ENCODE assay signal across 15 mouse cellular contexts in the genomic region with DNA sequence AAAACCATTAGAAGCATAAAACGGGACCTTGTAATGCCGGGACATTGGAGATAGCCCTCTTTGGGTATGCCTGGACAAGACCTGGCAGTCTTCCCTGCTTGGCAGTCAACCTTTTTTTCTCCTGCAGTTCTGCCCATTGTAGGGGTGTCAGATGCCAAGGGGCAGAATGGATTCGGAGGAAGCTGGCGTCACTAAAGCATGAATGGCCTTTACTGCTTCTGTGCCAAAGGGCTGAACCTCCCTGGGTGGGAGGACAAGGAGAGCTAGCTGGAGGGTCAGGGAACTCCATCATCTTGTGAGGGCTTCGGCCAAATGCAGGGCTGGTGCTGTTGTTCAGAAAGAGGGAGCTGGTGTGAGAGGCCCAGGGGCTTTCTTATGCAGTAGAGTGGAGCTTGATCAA.
A peak's percentile ranks its signal among the peaks of the same experiment; 100 is the strongest.
DNase-seq lines count a peak whose midpoint lies in the region; ATAC-seq and TF ChIP-seq lines count a peak whose summit lies in the region.
"Had no signal": no experiment of that assay in that cellular context is flagged by ENCODE, and none has a peak within 500 bp of the region (broad histone marks: within the 10 kb centered on the region; RNA-seq: fewer than 3 reads in every experiment).

No protein-coding gene starts in this region.

- DNase-seq in forebrain, postnatal 0 days, result peak; percentile 21
- DNase-seq in left cerebral cortex, postnatal 4 days, result peak; percentile 75
- no peak for DNase-seq in left cerebral cortex, adult 11 months (ENCODE audit: low spot score)
- peak; percentile 53 for DNase-seq in brain, embryonic 14.5 days (ENCODE audit: low read depth)
- DNase-seq in cerebellum, postnatal 10 days, result peak; percentile 69 to 79
- DNase-seq in natural killer cell, adult 2 months (ENCODE audit: low spot score in 2 of 2), result no peak
- no peak for DNase-seq in ovary, postnatal 10 days (ENCODE audit: low spot score)
- DNase-seq: heart, adult 18-20 months; lung, postnatal 36 days had no signal

- H3K4me2 ChIP-seq in forebrain, postnatal 0 days (ENCODE audit: low read depth), result no peak overlapping the region
- H3K4me2 ChIP-seq in forebrain, embryonic 12.5 days, result no peak overlapping the region
- H3K4me2 ChIP-seq: embryonic facial prominence, embryonic 13.5 days; kidney, embryonic 15.5 days; midbrain, embryonic 15.5 days had no signal

- H3K27me3 ChIP-seq in forebrain, postnatal 0 days (ENCODE audit: insufficient read depth, low read length), result no peaks in the 10 kb centered on the region
- peaks cover 18% of the 10 kb centered on the region for H3K27me3 ChIP-seq in forebrain, embryonic 12.5 days
- H3K27me3 ChIP-seq: kidney, embryonic 15.5 days had no signal

- WGBS in forebrain, postnatal 0 days, result 25% methylated on average over 5 of the region's 5 CpGs
- WGBS in forebrain, embryonic 12.5 days, result 38% methylated on average over 5 of the region's 5 CpGs

- 0 out of 2 replicates have a peak, but pooled peaks cover 3% of the 10 kb centered on the region for H3K9me3 ChIP-seq in forebrain, postnatal 0 days (ENCODE audit: low read length)
- H3K9me3 ChIP-seq in forebrain, embryonic 12.5 days, result no peaks in the 10 kb centered on the region
- H3K9me3 ChIP-seq: embryonic facial prominence, embryonic 13.5 days; kidney, embryonic 15.5 days; midbrain, embryonic 15.5 days had no signal

- intact Hi-C loops in left cerebral cortex, postnatal 4 days (cut with DNase I), result no loop called here

- peak; percentile 66 for ATAC-seq in forebrain, postnatal 0 days
- no peak for ATAC-seq in forebrain, embryonic 12.5 days (ENCODE audit: low FRiP score)
- ATAC-seq: inflammation-experienced regulatory T-cells, adult 6 months; midbrain, embryonic 15.5 days; Patski had no signal

- no peak for TF ChIP-seq CTCF in forebrain, postnatal 0 days (IDR thresholded peaks at IDR 0.05; ENCODE audit: low read depth)
- TF ChIP-seq CTCF in brain, embryonic 14.5 days (IDR thresholded peaks at IDR 0.05; ENCODE audit: borderline replicate concordance, extremely low read depth, insufficient read depth, insufficient read length), result no peak

- no peak overlapping the region for H3K4me3 ChIP-seq in forebrain, postnatal 0 days (ENCODE audit: low read depth, low read length)
- no peak overlapping the region for H3K4me3 ChIP-seq in forebrain, embryonic 12.5 days (replicated peaks)
- H3K4me3 ChIP-seq: embryonic facial prominence, embryonic 13.5 days; kidney, embryonic 15.5 days; midbrain, embryonic 15.5 days had no signal

- no peak overlapping the region for H3K9ac ChIP-seq in forebrain, postnatal 0 days
- no peak overlapping the region for H3K9ac ChIP-seq in forebrain, embryonic 12.5 days
- H3K9ac ChIP-seq: embryonic facial prominence, embryonic 13.5 days; kidney, embryonic 15.5 days; midbrain, embryonic 15.5 days had no signal

- TF ChIP-seq POLR2A in brain, embryonic 14.5 days (IDR thresholded peaks at IDR 0.05; ENCODE audit: borderline replicate concordance, extremely low read depth, insufficient read depth, insufficient read length, poor library complexity, severe bottlenecking), result no peak

- no peak overlapping the region for H3K27ac ChIP-seq in forebrain, postnatal 0 days (ENCODE audit: low read depth, low read length)
- no peak overlapping the region for H3K27ac ChIP-seq in forebrain, embryonic 12.5 days
- H3K27ac ChIP-seq: embryonic facial prominence, embryonic 13.5 days; kidney, embryonic 15.5 days; midbrain, embryonic 15.5 days had no signal

- H3K36me3 ChIP-seq in forebrain, postnatal 0 days (ENCODE audit: insufficient read depth), result no peaks in the 10 kb centered on the region
- H3K36me3 ChIP-seq in forebrain, embryonic 12.5 days (replicated peaks), result no peaks in the 10 kb centered on the region
- H3K36me3 ChIP-seq: embryonic facial prominence, embryonic 13.5 days; kidney, embryonic 15.5 days; midbrain, embryonic 15.5 days had no signal

- H3K4me1 ChIP-seq in forebrain, postnatal 0 days (ENCODE audit: insufficient read depth), result no peaks in the 10 kb centered on the region
- H3K4me1 ChIP-seq in forebrain, embryonic 12.5 days, result peaks cover 4% of the 10 kb centered on the region
- H3K4me1 ChIP-seq: embryonic facial prominence, embryonic 13.5 days; kidney, embryonic 15.5 days; midbrain, embryonic 15.5 days had no signal

Comparison
In these comparisons a context has a peak if more than half of its experiments do, and no peak if none do; other contexts are left out.
1. DNase-seq: peak in forebrain, postnatal 0 days (single experiment), left cerebral cortex, postnatal 4 days (single experiment), brain, embryonic 14.5 days (single experiment) and cerebellum, postnatal 10 days (2 of 2); none in left cerebral cortex, adult 11 months (single experiment), natural killer cell, adult 2 months (0 of 2) and ovary, postnatal 10 days (single experiment).